Mouse (Mus musculus): Measurements from ENCODE around the gene Atxn10.

- no peak for TF ChIP-seq POLR2A (IDR thresholded peaks at IDR 0.05; ENCODE audit: insufficient read depth, low read length)
- no peak for TF ChIP-seq CTCF (IDR thresholded peaks at IDR 0.05; ENCODE audit: low read depth, low read length)
These were observed 6.0 kb upstream of the Atxn10 start for GRCm38 (mm10) chr15:85330024-85330423.
